ENCODE assay signal across 9 mouse cellular contexts in the genomic region with DNA sequence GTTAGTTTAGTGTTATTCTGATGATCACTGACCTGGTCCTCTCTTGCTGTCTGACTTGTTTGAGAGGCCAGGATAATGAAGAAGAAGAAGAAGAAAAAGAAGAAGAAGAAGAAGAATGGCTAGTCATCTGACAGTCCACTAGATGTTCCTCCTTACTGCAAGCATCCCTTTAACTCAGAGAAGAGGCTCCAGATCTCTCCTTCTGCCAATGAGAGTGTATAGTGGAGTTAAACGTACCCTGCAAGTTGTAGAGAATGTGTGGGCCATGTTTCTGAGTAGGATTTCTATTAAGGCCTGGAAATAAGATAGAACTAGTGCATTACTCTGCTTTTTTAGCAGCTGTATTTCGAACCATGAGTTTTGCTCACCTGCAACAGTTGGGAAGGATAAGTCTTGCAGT. TPM values are rescaled to one million over a fixed set of nuclear protein-coding genes. Genes with fewer than 3 reads are reported as not detected.
A peak's percentile ranks its signal among the peaks of the same experiment; 100 is the strongest.
DNase-seq lines count a peak whose midpoint lies in the region; ATAC-seq lines count a peak whose summit lies in the region.
"Had no signal": no experiment of that assay in that cellular context is flagged by ENCODE, and none has a peak within 500 bp of the region (broad histone marks: within the 10 kb centered on the region; RNA-seq: fewer than 3 reads in every experiment).

No protein-coding gene starts in this region.

- 0 out of 2 replicates have a peak, but pooled peaks cover 5% of the 10 kb centered on the region for H3K36me3 ChIP-seq in kidney, embryonic 16.5 days (ENCODE audit: insufficient read depth, low read length)
- no peaks in the 10 kb centered on the region for H3K36me3 ChIP-seq in hindbrain, embryonic 15.5 days
- H3K36me3 ChIP-seq in midbrain, embryonic 15.5 days (replicated peaks), result no peaks in the 10 kb centered on the region

- H3K4me1 ChIP-seq in kidney, embryonic 16.5 days (ENCODE audit: insufficient read depth, low read length), result peaks cover 23% of the 10 kb centered on the region
- peaks cover 33% of the 10 kb centered on the region for H3K4me1 ChIP-seq in hindbrain, embryonic 15.5 days (replicated peaks)
- H3K4me1 ChIP-seq in midbrain, embryonic 15.5 days, result peaks cover 30% of the 10 kb centered on the region

- H3K4me3 ChIP-seq in kidney, embryonic 16.5 days (ENCODE audit: low read length), result peak overlapping the region; percentile 66
- peak overlapping the region; percentile 97 for H3K4me3 ChIP-seq in hindbrain, embryonic 15.5 days
- peak overlapping the region; percentile 100 for H3K4me3 ChIP-seq in midbrain, embryonic 15.5 days

- ATAC-seq in kidney, embryonic 16.5 days (ENCODE audit: low FRiP score, low TSS enrichment), result no peak
- no peak for ATAC-seq in hindbrain, embryonic 15.5 days (ENCODE audit: low FRiP score, low read depth)
- ATAC-seq in midbrain, embryonic 15.5 days (replicated peaks), result no peak
- no peak for ATAC-seq in granulocyte monocyte progenitor cell, adult 5-6 weeks (replicated peaks; ENCODE audit: poor library complexity, severe bottlenecking)

- no peaks in the 10 kb centered on the region for H3K9me3 ChIP-seq in kidney, embryonic 16.5 days (ENCODE audit: low read length)
- H3K9me3 ChIP-seq in hindbrain, embryonic 15.5 days, result no peaks in the 10 kb centered on the region
- H3K9me3 ChIP-seq in midbrain, embryonic 15.5 days, result no peaks in the 10 kb centered on the region

- no peak for DNase-seq in kidney, adult 18-20 months
- DNase-seq in brain, adult 2 months (ENCODE audit: low read depth, low spot score), result peak; percentile 15
- no peak for DNase-seq in urinary bladder, adult 18-20 months (ENCODE audit: low spot score in 2 of 2)
- no peak for DNase-seq in testis, postnatal 14 days (ENCODE audit: low spot score)
- DNase-seq: layer of hippocampus, adult 9-11 months had no signal

- H3K4me2 ChIP-seq in kidney, embryonic 16.5 days (replicated peaks; ENCODE audit: low read depth, low read length), result peak overlapping the region; percentile 84
- H3K4me2 ChIP-seq in hindbrain, embryonic 15.5 days, result peak overlapping the region; percentile 73
- H3K4me2 ChIP-seq in midbrain, embryonic 15.5 days, result peak overlapping the region; percentile 59

- H3K27me3 ChIP-seq in kidney, embryonic 16.5 days (ENCODE audit: insufficient read depth, low read length), result no peaks in the 10 kb centered on the region
- no peaks in the 10 kb centered on the region for H3K27me3 ChIP-seq in hindbrain, embryonic 15.5 days
- H3K27me3 ChIP-seq in midbrain, embryonic 15.5 days (replicated peaks), result no peaks in the 10 kb centered on the region

- 29% methylated on average over 2 of the region's 2 CpGs for WGBS in kidney, embryonic 16.5 days
- 45% methylated on average over 2 of the region's 2 CpGs for WGBS in hindbrain, embryonic 15.5 days
- WGBS in midbrain, embryonic 15.5 days, result 46% methylated on average over 2 of the region's 2 CpGs

- peak overlapping the region; percentile 100 for H3K9ac ChIP-seq in kidney, embryonic 16.5 days (replicated peaks; ENCODE audit: low read length)
- peak overlapping the region; percentile 100 for H3K9ac ChIP-seq in hindbrain, embryonic 15.5 days
- peak overlapping the region; percentile 100 for H3K9ac ChIP-seq in midbrain, embryonic 15.5 days

- H3K27ac ChIP-seq in kidney, embryonic 16.5 days (ENCODE audit: low read length), result no peak overlapping the region
- no peak overlapping the region for H3K27ac ChIP-seq in hindbrain, embryonic 15.5 days (replicated peaks)
- H3K27ac ChIP-seq in midbrain, embryonic 15.5 days, result no peak overlapping the region

RNA-seq across cellular contexts. Expression of gene Ep300, which starts 2.5 kb away (rescaled TPM):
- 15.2 and 20.9 TPM in 2 replicates for polyA plus RNA-seq in kidney, embryonic 16.5 days (2015; fragmentation: Nextera tagmentation; extraction: Ambion mirVana)
- 19.5 and 21.9 TPM in 2 replicates for polyA plus RNA-seq in hindbrain, embryonic 15.5 days (2015; fragmentation: Nextera tagmentation; extraction: Ambion mirVana)
- polyA plus RNA-seq in midbrain, embryonic 15.5 days (2015; fragmentation: Nextera tagmentation; extraction: Ambion mirVana), result 22.7 and 25.7 TPM in 2 replicates
- 120 and 136 TPM in 2 replicates for total RNA-seq in granulocyte monocyte progenitor cell, adult 5-6 weeks (2014; fragmentation: Nextera tagmentation)
- total RNA-seq in granulocyte monocyte progenitor cell, adult 5-6 weeks (2017), result 20.7 and 38.5 TPM in 2 replicates
